Comparison of ENCODE assay signal across 16 mouse cellular contexts in genomic region chr6:137532758-137533157, GRCm38 (mm10).
"Had no signal": no experiment of that assay in that cellular context is flagged by ENCODE, and none has a peak within 500 bp of the region (broad histone marks: within the 10 kb centered on the region; RNA-seq: fewer than 3 reads in every experiment).

No protein-coding gene starts in this region.

- DNase-seq: retina, postnatal 1 day; right cerebral cortex, adult 18-20 months; right cerebral cortex, postnatal 14 days; right cerebral cortex, postnatal 25 days; right cerebral cortex, postnatal 4 days; spleen, adult 18-20 months; thymus, adult 18-20 months; thymus, adult 2 months; thymus, postnatal 14 days; thymus, postnatal 25 days; thymus, postnatal 36 days; thymus, postnatal 4 days had no signal

- H3K27me3 ChIP-seq: neural tube, embryonic 13.5 days; neural tube, embryonic 15.5 days; stomach, embryonic 15.5 days had no signal

- H3K9ac ChIP-seq: neural tube, embryonic 13.5 days; neural tube, embryonic 15.5 days; stomach, embryonic 15.5 days had no signal

- H3K4me2 ChIP-seq: neural tube, embryonic 13.5 days; neural tube, embryonic 15.5 days; stomach, embryonic 15.5 days had no signal

- H3K4me3 ChIP-seq: neural tube, embryonic 13.5 days; neural tube, embryonic 15.5 days; stomach, embryonic 15.5 days had no signal

- H3K27ac ChIP-seq: neural tube, embryonic 13.5 days; neural tube, embryonic 15.5 days; stomach, embryonic 15.5 days; stomach, postnatal 0 days had no signal

- H3K9me3 ChIP-seq: neural tube, embryonic 13.5 days; neural tube, embryonic 15.5 days; stomach, embryonic 15.5 days had no signal

- H3K36me3 ChIP-seq: stomach, embryonic 15.5 days had no signal

- H3K4me1 ChIP-seq: neural tube, embryonic 13.5 days; neural tube, embryonic 15.5 days; stomach, embryonic 15.5 days had no signal
